12 mouse cellular contexts compared by ENCODE assay signal in genomic region chr8:45110813-45111104, GRCm38 (mm10). TPM values are rescaled to one million over a fixed set of nuclear protein-coding genes. Genes with fewer than 3 reads are reported as not detected.
A peak's percentile ranks its signal among the peaks of the same experiment; 100 is the strongest.
DNase-seq lines count a peak whose midpoint lies in the region; ATAC-seq and TF ChIP-seq lines count a peak whose summit lies in the region.
"Had no signal": no experiment of that assay in that cellular context is flagged by ENCODE, and none has a peak within 500 bp of the region (broad histone marks: within the 10 kb centered on the region; RNA-seq: fewer than 3 reads in every experiment).

No protein-coding gene starts in this region.

- TF ChIP-seq CTCF in left cerebral cortex, adult 2 months (IDR thresholded peaks at IDR 0.05) = no peak

- H3K9ac ChIP-seq in kidney, embryonic 15.5 days = no peak overlapping the region
- no peak overlapping the region for H3K9ac ChIP-seq in embryonic facial prominence, embryonic 15.5 days
- H3K9ac ChIP-seq in hindbrain, embryonic 16.5 days (ENCODE audit: low read depth, low read length) = no peak overlapping the region
- H3K9ac ChIP-seq in neural tube, embryonic 13.5 days = no peak overlapping the region

- intact Hi-C loops in left cerebral cortex, adult 2 months (cut with DNase I) = no loop called here

- H3K36me3 ChIP-seq in kidney, embryonic 15.5 days = no peaks in the 10 kb centered on the region
- H3K36me3 ChIP-seq in embryonic facial prominence, embryonic 15.5 days = no peaks in the 10 kb centered on the region
- no peaks in the 10 kb centered on the region for H3K36me3 ChIP-seq in hindbrain, embryonic 16.5 days (ENCODE audit: control insufficient read depth, insufficient read depth, low read length)
- H3K36me3 ChIP-seq in neural tube, embryonic 13.5 days = no peaks in the 10 kb centered on the region

- no peak for DNase-seq in kidney, adult 11 months
- DNase-seq in left cerebral cortex, adult 2 months (ENCODE audit: extremely low spot score in 1 of 2, low spot score in 2 of 2) = no peak
- no peak for DNase-seq in adrenal gland, postnatal 14 days
- DNase-seq in gastrocnemius, postnatal 4 days (ENCODE audit: low spot score in 2 of 2) = no peak
- DNase-seq: kidney, postnatal 4 days; lung, postnatal 36 days had no signal

- peaks cover 27% of the 10 kb centered on the region for H3K27me3 ChIP-seq in kidney, embryonic 15.5 days
- H3K27me3 ChIP-seq in embryonic facial prominence, embryonic 15.5 days = 0 out of 2 replicates have a peak, but pooled peaks cover 4% of the 10 kb centered on the region
- no peaks in the 10 kb centered on the region for H3K27me3 ChIP-seq in hindbrain, embryonic 16.5 days (replicated peaks; ENCODE audit: control insufficient read depth, insufficient read depth, low read length)
- no peaks in the 10 kb centered on the region for H3K27me3 ChIP-seq in neural tube, embryonic 13.5 days

- H3K4me3 ChIP-seq in kidney, embryonic 15.5 days (replicated peaks) = no peak overlapping the region
- no peak overlapping the region for H3K4me3 ChIP-seq in embryonic facial prominence, embryonic 15.5 days (replicated peaks)
- peak overlapping the region; percentile 39 for H3K4me3 ChIP-seq in hindbrain, embryonic 16.5 days (ENCODE audit: low read length)
- H3K4me3 ChIP-seq in neural tube, embryonic 13.5 days = peak overlapping the region; percentile 27; the same call in 1 of the 2 replicates
- H3K4me3 ChIP-seq in left cerebral cortex, adult 2 months = no peak overlapping the region

- WGBS in kidney, embryonic 15.5 days = 43% methylated on average over 5 of the region's 5 CpGs
- 40% methylated on average over 5 of the region's 5 CpGs for WGBS in embryonic facial prominence, embryonic 15.5 days
- 53% methylated on average over 5 of the region's 5 CpGs for WGBS in hindbrain, embryonic 16.5 days
- 43% methylated on average over 5 of the region's 5 CpGs for WGBS in neural tube, embryonic 13.5 days

- H3K27ac ChIP-seq in kidney, embryonic 15.5 days = no peak overlapping the region
- H3K27ac ChIP-seq in embryonic facial prominence, embryonic 15.5 days (replicated peaks) = no peak overlapping the region
- no peak overlapping the region for H3K27ac ChIP-seq in hindbrain, embryonic 16.5 days (ENCODE audit: low read depth, low read length)
- H3K27ac ChIP-seq in neural tube, embryonic 13.5 days (replicated peaks) = no peak overlapping the region
- H3K27ac ChIP-seq in left cerebral cortex, adult 2 months = no peak overlapping the region

- peaks cover 16% of the 10 kb centered on the region for H3K4me1 ChIP-seq in kidney, embryonic 15.5 days
- 0 out of 2 replicates have a peak, but pooled peaks cover 5% of the 10 kb centered on the region for H3K4me1 ChIP-seq in embryonic facial prominence, embryonic 15.5 days
- H3K4me1 ChIP-seq in hindbrain, embryonic 16.5 days (ENCODE audit: control insufficient read depth, insufficient read depth, low read depth, low read length) = peaks cover 4% of the 10 kb centered on the region; the same call in 1 of the 2 replicates
- peaks cover 19% of the 10 kb centered on the region for H3K4me1 ChIP-seq in neural tube, embryonic 13.5 days (replicated peaks)

- peak overlapping the region; percentile 59 for H3K4me2 ChIP-seq in kidney, embryonic 15.5 days
- H3K4me2 ChIP-seq in embryonic facial prominence, embryonic 15.5 days (replicated peaks) = peak overlapping the region; percentile 47; the same call in 1 of the 2 replicates
- peak overlapping the region; percentile 68 for H3K4me2 ChIP-seq in hindbrain, embryonic 16.5 days (ENCODE audit: low read length)
- H3K4me2 ChIP-seq in neural tube, embryonic 13.5 days = peak overlapping the region; percentile 55

- ATAC-seq in kidney, embryonic 15.5 days (replicated peaks; ENCODE audit: low FRiP score) = no peak
- ATAC-seq in embryonic facial prominence, embryonic 15.5 days (ENCODE audit: insufficient number of reproducible peaks, low FRiP score, low TSS enrichment, low read depth) = no peak
- ATAC-seq in hindbrain, embryonic 16.5 days = no peak
- no peak for ATAC-seq in neural tube, embryonic 13.5 days (ENCODE audit: low read depth)

- no peaks in the 10 kb centered on the region for H3K9me3 ChIP-seq in kidney, embryonic 15.5 days (replicated peaks)
- H3K9me3 ChIP-seq in embryonic facial prominence, embryonic 15.5 days (replicated peaks) = no peaks in the 10 kb centered on the region
- no peaks in the 10 kb centered on the region for H3K9me3 ChIP-seq in hindbrain, embryonic 16.5 days (ENCODE audit: control insufficient read depth, low read length)
- no peaks in the 10 kb centered on the region for H3K9me3 ChIP-seq in neural tube, embryonic 13.5 days

RNA-seq across cellular contexts. Expression of gene Mtnr1a, which starts 41.8 kb away (rescaled TPM):
- polyA plus RNA-seq in kidney, embryonic 15.5 days (2015; fragmentation: Nextera tagmentation; extraction: Ambion mirVana) = 0.26 and 0.31 TPM in 2 replicates
- polyA plus RNA-seq in embryonic facial prominence, embryonic 15.5 days (2015; fragmentation: Nextera tagmentation; extraction: Ambion mirVana) = 0.30 TPM in 1 of 2 replicates, not detected in the other
- 0.29 and 0.50 TPM in 2 replicates for polyA plus RNA-seq in hindbrain, embryonic 16.5 days (2015; fragmentation: Nextera tagmentation; extraction: Ambion mirVana)
- polyA plus RNA-seq in neural tube, embryonic 13.5 days (2015; fragmentation: Nextera tagmentation; extraction: Ambion mirVana) = 0.87 and 1.8 TPM in 2 replicates
- total RNA-seq in left cerebral cortex, adult 2 months (2021) = not detected
- not detected in 2 replicates for total RNA-seq in adrenal gland, postnatal 14 days (2021)
- not detected for total RNA-seq in gastrocnemius, postnatal 4 days (2021)
- total RNA-seq: left cerebral cortex, postnatal 10 days had no signal
- polyA plus RNA-seq: small intestine, adult 2 months had no signal

Comparison
In these comparisons a context has a peak if more than half of its experiments do, and no peak if none do; other contexts are left out.
1. H3K4me3 ChIP-seq: peak in hindbrain, embryonic 16.5 days (single experiment) and neural tube, embryonic 13.5 days (single experiment); none in kidney, embryonic 15.5 days (single experiment), embryonic facial prominence, embryonic 15.5 days (single experiment) and left cerebral cortex, adult 2 months (single experiment).
2. Peak in every context shown above with its lines, with median percentiles within 50 percentile points of each other: H3K4me2 ChIP-seq.